9 mouse cellular contexts compared by ENCODE assay signal in genomic region chr2:164439001-164439421, GRCm38 (mm10). TPM values are rescaled to one million over a fixed set of nuclear protein-coding genes. Genes with fewer than 3 reads are reported as not detected.
DNase-seq lines count a peak whose midpoint lies in the region; ATAC-seq lines count a peak whose summit lies in the region.
"Had no signal": no experiment of that assay in that cellular context is flagged by ENCODE, and none has a peak within 500 bp of the region (broad histone marks: within the 10 kb centered on the region; RNA-seq: fewer than 3 reads in every experiment).

No protein-coding gene starts in this region.

- no peaks in the 10 kb centered on the region for H3K27me3 ChIP-seq in kidney, embryonic 14.5 days (ENCODE audit: control insufficient read depth, insufficient read depth, low read length)
- H3K27me3 ChIP-seq in liver, embryonic 12.5 days (replicated peaks), result peaks cover 67% of the 10 kb centered on the region

- no peaks in the 10 kb centered on the region for H3K9me3 ChIP-seq in kidney, embryonic 14.5 days (ENCODE audit: control insufficient read depth, low read length)
- no peaks in the 10 kb centered on the region for H3K9me3 ChIP-seq in liver, embryonic 12.5 days (replicated peaks)

- H3K9ac ChIP-seq in kidney, embryonic 14.5 days (ENCODE audit: low read depth, low read length), result no peak overlapping the region
- no peak overlapping the region for H3K9ac ChIP-seq in liver, embryonic 12.5 days

- H3K4me2 ChIP-seq in kidney, embryonic 14.5 days (replicated peaks; ENCODE audit: low read depth, low read length), result peak overlapping the region; percentile 29; the same call in 1 of the 2 replicates
- H3K4me2 ChIP-seq in liver, embryonic 12.5 days, result peak overlapping the region; percentile 20; the same call in 1 of the 2 replicates

- ATAC-seq in kidney, embryonic 14.5 days (ENCODE audit: low FRiP score, low TSS enrichment), result no peak
- no peak for ATAC-seq in liver, embryonic 12.5 days
- no peak for ATAC-seq in megakaryocyte progenitor cell, adult 5-6 weeks (replicated peaks; ENCODE audit: poor library complexity)

- peaks cover 59% of the 10 kb centered on the region for H3K4me1 ChIP-seq in kidney, embryonic 14.5 days (ENCODE audit: control insufficient read depth, insufficient read depth, low read length)
- H3K4me1 ChIP-seq in liver, embryonic 12.5 days, result peaks cover 11% of the 10 kb centered on the region; the same call in 1 of the 2 replicates

- peak overlapping the region; percentile 53; the same call in 1 of the 2 replicates for H3K27ac ChIP-seq in kidney, embryonic 14.5 days (ENCODE audit: low read depth, low read length)
- no peak overlapping the region for H3K27ac ChIP-seq in liver, embryonic 12.5 days

- DNase-seq in kidney, postnatal 14 days, result no peak
- DNase-seq in 416B (ENCODE audit: low read depth), result peak; percentile 68
- DNase-seq in NIH3T3 (ENCODE audit: low read depth), result peak; percentile 89
- no peak for DNase-seq in c-Kit-positive CD71-positive TER-119-positive erythroid progenitor cells, embryonic 14.5 days (ENCODE audit: low spot score)
- DNase-seq: gastrocnemius, postnatal 14 days had no signal

- 68% methylated on average over 3 of the region's 3 CpGs for WGBS in kidney, embryonic 14.5 days
- 38% methylated on average over 3 of the region's 3 CpGs for WGBS in liver, embryonic 12.5 days (ENCODE audit: insufficient replicate concordance)

- no peak overlapping the region for H3K4me3 ChIP-seq in kidney, embryonic 14.5 days (ENCODE audit: low read length)
- H3K4me3 ChIP-seq in liver, embryonic 12.5 days, result no peak overlapping the region

- H3K36me3 ChIP-seq in kidney, embryonic 14.5 days (ENCODE audit: control insufficient read depth, insufficient read depth, low read length), result no peaks in the 10 kb centered on the region
- H3K36me3 ChIP-seq in liver, embryonic 12.5 days, result no peaks in the 10 kb centered on the region

RNA-seq across cellular contexts. Expression of gene Sdc4, which starts 4.7 kb away (rescaled TPM):
- polyA plus RNA-seq in kidney, embryonic 14.5 days (2014; fragmentation: Nextera tagmentation; extraction: Ambion mirVana), result 87.8 and 108 TPM in 2 replicates
- polyA plus RNA-seq in liver, embryonic 12.5 days (2016; fragmentation: Nextera tagmentation; extraction: Ambion mirVana), result 31.3 and 31.8 TPM in 2 replicates
- not detected in 2 replicates for total RNA-seq in megakaryocyte progenitor cell, adult 5-6 weeks (2015)
- total RNA-seq in megakaryocyte progenitor cell, adult 5-6 weeks (2017), result 0.41 TPM in 1 of 2 replicates, not detected in the other

RNA-seq across cellular contexts. Expression of gene Sys1, which starts 17.8 kb away (rescaled TPM):
- 66.8 and 69.4 TPM in 2 replicates for polyA plus RNA-seq in kidney, embryonic 14.5 days (2014; fragmentation: Nextera tagmentation; extraction: Ambion mirVana)
- 36.1 and 37.9 TPM in 2 replicates for polyA plus RNA-seq in liver, embryonic 12.5 days (2016; fragmentation: Nextera tagmentation; extraction: Ambion mirVana)
- 39.1 and 39.5 TPM in 2 replicates for total RNA-seq in megakaryocyte progenitor cell, adult 5-6 weeks (2015)
- 11.2 and 20.0 TPM in 2 replicates for total RNA-seq in megakaryocyte progenitor cell, adult 5-6 weeks (2017)

RNA-seq across cellular contexts. Expression of gene Gm20458, which starts 21.8 kb away (rescaled TPM):
- polyA plus RNA-seq in kidney, embryonic 14.5 days (2014; fragmentation: Nextera tagmentation; extraction: Ambion mirVana), result 7.1 and 8.4 TPM in 2 replicates
- polyA plus RNA-seq in liver, embryonic 12.5 days (2016; fragmentation: Nextera tagmentation; extraction: Ambion mirVana), result 4.7 and 5.2 TPM in 2 replicates
- total RNA-seq in megakaryocyte progenitor cell, adult 5-6 weeks (2015), result not detected in 2 replicates
- total RNA-seq in megakaryocyte progenitor cell, adult 5-6 weeks (2017), result not detected in 2 replicates

RNA-seq across cellular contexts. Expression of gene Matn4, which starts 34.1 kb away (rescaled TPM):
- polyA plus RNA-seq in kidney, embryonic 14.5 days (2014; fragmentation: Nextera tagmentation; extraction: Ambion mirVana), result 0.12 and 0.20 TPM in 2 replicates
- 0.28 and 0.41 TPM in 2 replicates for polyA plus RNA-seq in liver, embryonic 12.5 days (2016; fragmentation: Nextera tagmentation; extraction: Ambion mirVana)
- total RNA-seq in megakaryocyte progenitor cell, adult 5-6 weeks (2015), result not detected in 2 replicates
- not detected in 2 replicates for total RNA-seq in megakaryocyte progenitor cell, adult 5-6 weeks (2017)

RNA-seq across cellular contexts. Expression of gene Trp53tg5, which starts 34.5 kb away (rescaled TPM):
- polyA plus RNA-seq in kidney, embryonic 14.5 days (2014; fragmentation: Nextera tagmentation; extraction: Ambion mirVana), result not detected in 2 replicates
- polyA plus RNA-seq in liver, embryonic 12.5 days (2016; fragmentation: Nextera tagmentation; extraction: Ambion mirVana), result not detected in 2 replicates
- not detected in 2 replicates for total RNA-seq in megakaryocyte progenitor cell, adult 5-6 weeks (2015)
- not detected in 2 replicates for total RNA-seq in megakaryocyte progenitor cell, adult 5-6 weeks (2017)
- total RNA-seq: gastrocnemius, postnatal 14 days; layer of hippocampus, adult 18-20 months had no signal

Comparison
In these comparisons a context has a peak if more than half of its experiments do, and no peak if none do; other contexts are left out.
1. DNase-seq: peak in 416B (single experiment) and NIH3T3 (single experiment); none in kidney, postnatal 14 days (single experiment) and c-Kit-positive CD71-positive TER-119-positive erythroid progenitor cells, embryonic 14.5 days (single experiment).